Mouse (Mus musculus) forebrain, embryonic 11.5 days (tissue): ENCODE measurements around the gene Inca1. TPM values are rescaled to one million over a fixed set of nuclear protein-coding genes. Genes with fewer than 3 reads are reported as not detected.

Experiments used
- ATAC-seq: fragments of 200-750 bp; cut with Nextera tagmentation; replicated peaks from 2 replicates; pipeline ENCODE4 v1.8.0; 2017; ENCODE audit warnings: moderate TSS enrichment; ENCODE audit not compliant: low FRiP score
- DNase-seq: peaks from one replicate; pipeline ENCODE4 v3.0.0-alpha.2; 2017; ENCODE audit warnings: low spot score
- H3K27ac ChIP-seq: fragments of 300-500 bp; sonication (generic); 2 replicates; pipeline ENCODE4 v1.5.1; 2014; ENCODE audit warnings: low read depth, low read length
- H3K27me3 ChIP-seq: fragments of 300-500 bp; sonication (generic); 2 replicates; pipeline ENCODE4 v1.6.1; 2014; ENCODE audit warnings: mild to moderate bottlenecking, low read length, mixed read lengths; ENCODE audit not compliant: control insufficient read depth, insufficient read depth
- H3K36me3 ChIP-seq: fragments of 300-500 bp; sonication (generic); 2 replicates; pipeline ENCODE4 v1.6.1; 2014; ENCODE audit warnings: mild to moderate bottlenecking, low read length, moderate library complexity, mixed read lengths; ENCODE audit not compliant: control insufficient read depth, insufficient read depth
- H3K4me1 ChIP-seq: fragments of 300-500 bp; sonication (generic); replicated peaks from 2 replicates; pipeline ENCODE4 v1.6.1; 2014; ENCODE audit warnings: low read length, mixed read lengths; ENCODE audit not compliant: control insufficient read depth, insufficient read depth
- H3K4me2 ChIP-seq: fragments of 300-500 bp; sonication (generic); 2 replicates; pipeline ENCODE4 v1.6.1; 2014; ENCODE audit warnings: low read depth, mild to moderate bottlenecking, low read length, moderate library complexity, mixed read lengths; ENCODE audit not compliant: severe bottlenecking
- H3K4me3 ChIP-seq: fragments of 300-500 bp; sonication (generic); 2 replicates; pipeline ENCODE4 v1.5.1; 2014; ENCODE audit warnings: low read depth, low read length
- H3K9ac ChIP-seq: fragments of 300-500 bp; sonication (generic); 2 replicates; pipeline ENCODE4 v1.6.1; 2014; ENCODE audit warnings: low read length
- H3K9me3 ChIP-seq: fragments of 300-500 bp; sonication (generic); 2 replicates; pipeline ENCODE4 v1.6.1; 2016; ENCODE audit warnings: low read length, mixed read lengths; ENCODE audit not compliant: control insufficient read depth
- WGBS: fragments of 180-500 bp; shearing (Covaris S2); extraction: QIAGEN DNeasy Blood & Tissue Kit; methylation state at CpG from one replicate; pipeline ENCODE4 v1.1.7; 2014; 5-methylcytosine and 5-hydroxymethylcytosine counted together
- polyA plus RNA-seq: library from polyadenylated mRNA; unstranded; fragments of >200 nt; fragmentation: Nextera tagmentation; extraction: Ambion mirVana; gene quantifications from 2 replicates; pipeline ENCODE4 v1.2.1, GENCODE M21; 2014

The Inca1 gene
- polyA plus RNA-seq, 1 experiment from 2014 or later = 0.65 TPM

DNA sequence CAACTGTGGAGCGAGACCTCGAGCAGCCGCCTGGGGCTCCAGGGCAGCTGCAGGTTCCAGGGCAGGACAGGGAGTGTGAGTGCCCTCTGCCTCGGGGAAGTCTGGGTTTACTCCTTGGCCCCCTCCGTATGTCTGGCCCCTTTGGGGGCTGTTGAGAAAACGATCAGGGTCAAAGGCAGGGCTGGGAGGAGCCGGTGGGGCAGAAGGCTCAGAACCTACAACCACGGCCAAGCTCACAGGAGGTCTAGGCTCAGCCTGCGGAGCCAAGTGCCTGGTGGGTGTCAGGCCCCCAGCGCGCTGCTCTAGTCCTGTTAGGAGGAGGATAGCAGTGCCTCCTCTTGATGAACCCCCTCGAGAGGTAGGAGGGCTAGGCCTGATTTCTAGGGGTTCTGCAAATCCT, 18.8 kb downstream of the Inca1 start:
- ATAC-seq (no peak), DNase-seq (no peak)
- no peak overlapping the region for H3K4me2 ChIP-seq
- H3K4me1 ChIP-seq = peaks cover 8% of the 10 kb centered on the region; the same call in 1 of the 2 replicates
- H3K36me3 ChIP-seq = no peaks in the 10 kb centered on the region; the same call in 1 of the 2 replicates
- H3K9me3 ChIP-seq = no peaks in the 10 kb centered on the region
- H3K4me3 ChIP-seq = no peak overlapping the region
- H3K9ac ChIP-seq = no peak overlapping the region
- no peak overlapping the region for H3K27ac ChIP-seq
- 58% methylated on average over 12 of the region's 12 CpGs for WGBS
- H3K27me3 ChIP-seq = no peaks in the 10 kb centered on the region

DNA sequence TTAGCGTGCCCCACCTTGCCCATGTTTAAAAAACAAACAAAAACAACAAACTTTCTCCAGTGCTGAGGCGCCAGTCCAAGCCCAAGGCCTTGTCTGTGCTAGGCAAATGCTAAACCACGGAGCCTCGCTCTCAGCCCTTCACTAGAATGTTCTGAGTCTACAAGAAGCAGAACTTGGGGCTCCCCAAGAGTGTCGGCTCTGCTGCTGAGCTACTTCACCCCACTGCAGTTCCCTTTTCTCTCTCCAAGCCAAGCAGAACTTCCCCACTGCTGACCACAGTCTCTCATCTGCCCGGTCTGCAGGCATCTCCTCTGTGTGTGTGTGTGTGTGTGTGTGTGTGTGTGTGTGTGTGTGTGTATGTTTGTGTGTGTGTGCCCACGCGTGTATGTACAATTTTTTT, 20.1 kb downstream of the Inca1 start:
- Histone ChIP-seq H3K27me3 (no peaks in the 10 kb centered on the region), H3K4me2 (no peak overlapping the region), H3K36me3 (no peaks in the 10 kb centered on the region; the same call in 1 of the 2 replicates), H3K9ac (no peak overlapping the region), H3K4me1 (peaks cover 8% of the 10 kb centered on the region; the same call in 1 of the 2 replicates), H3K9me3 (no peaks in the 10 kb centered on the region), H3K27ac (no peak overlapping the region), H3K4me3 (no peak overlapping the region)
- no peak for DNase-seq
- 90% methylated on average over 8 of the region's 8 CpGs for WGBS
- no peak for ATAC-seq

DNA sequence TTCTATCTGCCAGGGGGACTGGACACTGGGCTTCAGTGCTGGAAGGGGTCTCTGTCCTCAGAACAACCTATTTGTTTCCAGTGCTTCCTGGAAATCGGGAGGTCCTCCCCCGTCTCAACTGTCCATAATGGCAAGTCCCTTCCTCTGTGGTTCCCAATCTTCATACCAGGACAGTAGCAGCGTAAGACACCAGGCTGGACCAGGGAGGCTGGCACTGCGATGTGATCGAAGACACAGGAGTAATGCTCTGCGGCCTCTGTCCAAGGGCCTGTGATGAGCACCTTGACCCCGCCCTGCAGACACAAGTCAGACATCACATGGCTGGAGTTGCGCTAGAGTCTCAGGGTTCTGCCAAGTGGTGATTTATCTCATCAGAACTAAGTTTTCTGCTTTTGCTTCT, 20.6 kb downstream of the Inca1 start:
- DNase-seq = no peak
- ATAC-seq = no peak
- WGBS = 95% methylated on average over 8 of the region's 8 CpGs

DNA sequence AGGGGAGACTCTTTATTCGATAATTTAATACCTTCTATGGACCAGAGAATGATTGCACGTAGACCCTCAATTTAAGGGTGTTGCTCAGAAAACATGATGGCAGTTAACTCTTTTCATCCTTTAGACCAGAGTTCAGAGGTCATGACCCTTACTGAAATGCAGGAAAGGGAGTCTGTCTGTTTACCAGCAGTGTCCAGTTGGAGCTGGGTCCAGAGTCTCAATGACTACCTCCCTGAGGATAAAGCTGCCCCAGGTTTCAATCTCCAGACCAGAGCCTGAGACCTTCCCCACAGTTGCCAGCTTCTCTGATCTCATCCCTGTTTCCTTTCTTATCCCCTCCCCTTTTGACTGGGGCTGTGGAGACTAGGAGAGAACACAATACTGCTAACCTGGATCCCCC, 21.4 kb downstream of the Inca1 start:
- ATAC-seq = no peak
- H3K9ac ChIP-seq = no peak overlapping the region
- 77% methylated on average over 2 of the region's 2 CpGs for WGBS
- no peak overlapping the region for H3K4me2 ChIP-seq
- peak; percentile 13 for DNase-seq
- peaks cover 8% of the 10 kb centered on the region; the same call in 1 of the 2 replicates for H3K4me1 ChIP-seq
- H3K9me3 ChIP-seq = no peaks in the 10 kb centered on the region
- no peak overlapping the region for H3K27ac ChIP-seq
- no peak overlapping the region for H3K4me3 ChIP-seq
- no peaks in the 10 kb centered on the region; the same call in 1 of the 2 replicates for H3K36me3 ChIP-seq
- H3K27me3 ChIP-seq = no peaks in the 10 kb centered on the region

More for the DNA sequence above, 20.6 kb downstream of the Inca1 start:
- no peak overlapping the region for H3K27ac ChIP-seq
- no peaks in the 10 kb centered on the region for H3K27me3 ChIP-seq
- no peak overlapping the region for H3K4me3 ChIP-seq
- no peak overlapping the region for H3K9ac ChIP-seq
- no peaks in the 10 kb centered on the region; the same call in 1 of the 2 replicates for H3K36me3 ChIP-seq
- no peaks in the 10 kb centered on the region for H3K9me3 ChIP-seq
- no peak overlapping the region for H3K4me2 ChIP-seq
- H3K4me1 ChIP-seq = peaks cover 8% of the 10 kb centered on the region; the same call in 1 of the 2 replicates

DNA sequence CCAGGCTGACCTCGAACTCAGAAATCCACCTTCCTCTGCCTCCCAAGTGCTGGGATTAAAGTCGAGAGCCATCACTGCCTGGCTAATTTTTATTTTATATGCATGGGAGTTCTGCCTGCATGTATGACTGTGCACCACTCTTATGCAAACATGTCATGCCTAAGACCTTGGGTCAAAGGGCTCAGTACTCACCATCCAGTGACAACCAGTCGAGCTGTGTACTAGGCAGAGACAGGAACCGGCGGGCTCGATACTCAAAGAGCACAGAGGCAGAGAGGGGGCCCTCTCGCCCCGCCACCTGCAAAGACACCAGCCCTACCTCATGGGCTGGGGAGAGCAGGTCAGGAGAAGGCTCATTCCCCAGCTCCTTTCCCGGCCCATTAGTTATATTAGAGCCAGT, 21.9 kb downstream of the Inca1 start:
- Histone ChIP-seq H3K27ac (no peak overlapping the region), H3K36me3 (no peaks in the 10 kb centered on the region; the same call in 1 of the 2 replicates), H3K4me2 (no peak overlapping the region), H3K4me1 (peaks cover 8% of the 10 kb centered on the region; the same call in 1 of the 2 replicates), H3K4me3 (no peak overlapping the region), H3K9me3 (no peaks in the 10 kb centered on the region), H3K9ac (no peak overlapping the region), H3K27me3 (no peaks in the 10 kb centered on the region)
- 83% methylated on average over 9 of the region's 9 CpGs for WGBS
- ATAC-seq (no peak), DNase-seq (peak; percentile 37)

DNA sequence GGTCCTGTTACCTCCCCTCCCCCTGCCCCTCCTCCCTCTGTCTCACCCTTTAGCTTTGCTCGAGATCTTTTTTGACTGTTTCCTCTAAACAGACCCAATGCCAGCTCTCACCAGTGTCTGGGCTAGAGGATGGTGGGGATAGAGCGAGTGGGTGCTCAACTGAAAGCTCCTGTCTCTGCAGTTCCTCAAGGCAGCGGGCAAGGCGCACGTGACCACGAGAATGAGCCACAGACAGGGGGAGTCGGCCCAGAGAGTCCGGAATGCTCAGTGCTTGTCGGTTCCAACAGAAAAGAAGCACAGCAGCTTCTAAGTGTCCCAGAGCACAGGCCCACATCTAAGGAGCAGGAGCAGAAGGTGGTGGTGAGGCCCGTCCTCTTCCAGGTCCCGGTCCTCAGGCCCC, 25.5 kb downstream of the Inca1 start:
- H3K36me3 ChIP-seq = no peaks in the 10 kb centered on the region; the same call in 1 of the 2 replicates

DNA sequence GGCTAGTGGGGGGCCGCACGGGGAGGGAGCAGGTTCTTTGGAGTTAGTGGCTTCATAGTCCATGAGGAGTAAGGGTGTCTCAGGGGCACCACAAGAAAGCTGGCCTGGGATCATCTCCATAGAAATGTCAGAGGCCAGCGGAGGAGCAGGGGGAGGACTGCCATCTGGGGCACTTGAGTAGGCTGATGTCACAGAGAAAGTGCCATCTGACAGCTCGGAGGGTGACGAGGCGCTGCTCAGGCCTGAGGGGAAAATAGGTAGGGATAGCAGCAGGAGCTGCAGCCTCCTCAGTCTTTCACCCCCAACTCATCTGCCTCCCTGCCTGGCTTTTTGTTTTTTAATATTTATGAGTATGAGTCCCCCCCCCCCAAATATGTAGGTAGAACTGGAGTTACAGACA, 25.9 kb downstream of the Inca1 start:
- Histone ChIP-seq H3K27ac (no peak overlapping the region), H3K27me3 (no peaks in the 10 kb centered on the region), H3K9me3 (no peaks in the 10 kb centered on the region), H3K4me3 (no peak overlapping the region), H3K4me1 (peaks cover 4% of the 10 kb centered on the region; the same call in 1 of the 2 replicates), H3K9ac (no peak overlapping the region), H3K36me3 (no peaks in the 10 kb centered on the region; the same call in 1 of the 2 replicates), H3K4me2 (no peak overlapping the region)
- 60% methylated on average over 6 of the region's 6 CpGs for WGBS
- ATAC-seq = no peak
- peak; percentile 49 for DNase-seq

More for the DNA sequence above, 25.5 kb downstream of the Inca1 start:
- Histone ChIP-seq H3K9ac (no peak overlapping the region), H3K9me3 (no peaks in the 10 kb centered on the region), H3K27me3 (no peaks in the 10 kb centered on the region), H3K4me3 (no peak overlapping the region), H3K27ac (no peak overlapping the region), H3K4me2 (no peak overlapping the region), H3K4me1 (peaks cover 4% of the 10 kb centered on the region; the same call in 1 of the 2 replicates)
- 59% methylated on average over 11 of the region's 11 CpGs for WGBS
- peak; percentile 50 for DNase-seq
- ATAC-seq = no peak

DNA sequence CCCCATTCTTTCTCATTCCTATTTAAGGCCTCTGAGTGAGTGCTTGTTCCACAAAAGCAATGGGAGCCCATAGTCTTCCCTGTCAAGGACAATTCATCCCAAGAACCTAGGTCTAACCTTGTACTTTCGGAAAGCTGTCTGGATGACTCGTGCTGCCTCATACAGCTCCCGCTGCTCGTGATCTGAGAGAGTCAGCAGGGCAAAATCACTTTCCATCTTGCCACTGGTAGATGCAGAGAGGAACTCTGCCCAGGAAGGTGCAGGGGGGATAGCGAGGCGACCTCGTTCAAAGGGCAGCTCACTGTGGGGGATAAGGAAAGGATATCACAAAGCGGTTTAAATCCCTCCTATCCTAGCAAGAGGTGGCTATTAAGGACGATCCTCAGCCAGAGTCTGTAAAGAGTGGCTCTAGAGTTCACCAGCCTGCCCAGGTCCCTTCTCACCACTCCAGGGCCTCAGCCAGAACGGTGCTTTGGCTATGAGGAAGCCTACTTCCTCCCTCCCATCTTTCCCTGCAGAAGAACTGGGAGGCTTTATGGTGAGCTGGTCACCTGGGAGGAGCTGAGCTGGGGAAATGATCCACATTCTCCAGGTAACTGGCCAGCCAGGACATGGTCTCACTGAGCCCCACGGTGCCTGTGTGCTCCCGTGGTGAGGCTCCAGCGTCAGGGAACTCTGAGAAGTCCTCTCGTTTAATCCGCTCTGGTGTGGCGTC, 28.5 kb downstream of the Inca1 start:
- H3K27me3 ChIP-seq = no peaks in the 10 kb centered on the region
- H3K9me3 ChIP-seq = no peaks in the 10 kb centered on the region
- ATAC-seq (no peak), DNase-seq (peak; percentile 49)
- WGBS = 80% methylated on average over 16 of the region's 16 CpGs
- H3K27ac ChIP-seq = no peak overlapping the region
- no peak overlapping the region for H3K9ac ChIP-seq
- no peak overlapping the region for H3K4me2 ChIP-seq
- no peak overlapping the region for H3K4me3 ChIP-seq
- H3K36me3 ChIP-seq = no peaks in the 10 kb centered on the region; the same call in 1 of the 2 replicates
- H3K4me1 ChIP-seq = peaks cover 4% of the 10 kb centered on the region; the same call in 1 of the 2 replicates
